Mouse (Mus musculus) myocyte (in vitro differentiated cells): ENCODE data around the gene Slc4a10.

Experiments
- CEBPB ChIP-seq: IDR thresholded peaks from 2 replicates; pipeline ENCODE4 v1.6.1; 2011; ENCODE audit warnings: mild to moderate bottlenecking, moderate library complexity; ENCODE audit not compliant: poor library complexity, insufficient read depth, severe bottlenecking
- E2F4 ChIP-seq: IDR thresholded peaks from one replicate; pipeline ENCODE4 v1.6.1; 2011; ENCODE audit warnings: mild to moderate bottlenecking, control low read depth, moderate library complexity; ENCODE audit not compliant: insufficient read depth
- MAX ChIP-seq: IDR thresholded peaks from one replicate; pipeline ENCODE4 v1.6.1; 2011; ENCODE audit warnings: low read depth, mild to moderate bottlenecking, control low read depth
- MYOD1 ChIP-seq, 3 experiments: IDR thresholded peaks; one replicate each; pipeline ENCODE4 v1.6.1; 2011; ENCODE audit warnings: control low read depth in 2 of 3, low read depth in 2 of 3, mild to moderate bottlenecking in 2 of 3, moderate library complexity in 1 of 3; ENCODE audit not compliant: insufficient read length in 2 of 3, control insufficient read depth in 1 of 3
- MYOG ChIP-seq, 3 experiments: IDR thresholded peaks; one replicate each; pipeline ENCODE4 v1.6.1; 2011; ENCODE audit warnings: control low read depth in 2 of 3, low read depth in 2 of 3, mild to moderate bottlenecking in 2 of 3; ENCODE audit not compliant: insufficient read length in 2 of 3, control insufficient read depth in 1 of 3, insufficient read depth in 1 of 3
- POLR2A ChIP-seq: IDR thresholded peaks from one replicate; pipeline ENCODE4 v1.6.1; 2011; ENCODE audit warnings: low read depth, mild to moderate bottlenecking, control low read depth, moderate library complexity; ENCODE audit not compliant: insufficient read length
- POLR2AphosphoS2 ChIP-seq: IDR thresholded peaks from one replicate; pipeline ENCODE4 v1.6.1; 2011; ENCODE audit warnings: low read depth, control low read depth; ENCODE audit not compliant: insufficient read length
- REST ChIP-seq: IDR thresholded peaks from one replicate; pipeline ENCODE4 v1.6.1; 2011; ENCODE audit warnings: mild to moderate bottlenecking, control low read depth, moderate library complexity; ENCODE audit not compliant: insufficient read depth, insufficient read length
- TCF12 ChIP-seq: IDR thresholded peaks from one replicate; pipeline ENCODE4 v1.6.1; 2011; ENCODE audit warnings: mild to moderate bottlenecking, control low read depth; ENCODE audit not compliant: poor library complexity, insufficient read depth, severe bottlenecking
- TCF3 ChIP-seq: IDR thresholded peaks from one replicate; pipeline ENCODE4 v1.6.1; 2011; ENCODE audit warnings: low read depth, control low read depth; ENCODE audit not compliant: insufficient read length
- USF1 ChIP-seq: IDR thresholded peaks from one replicate; pipeline ENCODE4 v1.6.1; 2011; ENCODE audit warnings: low read depth, mild to moderate bottlenecking, control low read depth, moderate library complexity

GRCm38 (mm10) chr2:62087566-62087965 is 41.3 kb downstream of the Slc4a10 start:
- TF ChIP-seq MAX (no peak), POLR2A (no peak), E2F4 (no peak), USF1 (no peak), TCF12 (no peak), MYOD1 (IDR thresholded peaks at IDR 0.05; ENCODE audit: control insufficient read depth in 1 of 3, insufficient read length in 2 of 3, low read depth in 2 of 3) (no peak), REST (no peak), MYOG (IDR thresholded peaks at IDR 0.05; ENCODE audit: control insufficient read depth in 1 of 3, insufficient read depth in 1 of 3, insufficient read length in 2 of 3, low read depth in 2 of 3) (no peak), CEBPB (no peak), TCF3 (no peak), POLR2AphosphoS2 (no peak)
